Mouse (Mus musculus) heart, postnatal 14 days (tissue): ENCODE results near the gene Prss56. TPM values are rescaled to one million over a fixed set of nuclear protein-coding genes. Genes with fewer than 3 reads are reported as not detected.

Source experiments
- DNase-seq, 2 experiments: peaks; one replicate each; pipeline ENCODE4 v3.0.0; 2021 to 2022
- intact Hi-C: fragments of 180-260 bp; cut with DNase I; formaldehyde crosslinking; loops from one replicate; pipeline ENCODE4 v1.15.1; 2025
- total RNA-seq, 2 experiments: library from RNA; stranded (reverse); gene quantifications; 2 replicates each; pipeline ENCODE4 v1.2.3; 2021

Prss56 gene
- total RNA-seq, 2 experiments from 2014 or later: not detected

DNA sequence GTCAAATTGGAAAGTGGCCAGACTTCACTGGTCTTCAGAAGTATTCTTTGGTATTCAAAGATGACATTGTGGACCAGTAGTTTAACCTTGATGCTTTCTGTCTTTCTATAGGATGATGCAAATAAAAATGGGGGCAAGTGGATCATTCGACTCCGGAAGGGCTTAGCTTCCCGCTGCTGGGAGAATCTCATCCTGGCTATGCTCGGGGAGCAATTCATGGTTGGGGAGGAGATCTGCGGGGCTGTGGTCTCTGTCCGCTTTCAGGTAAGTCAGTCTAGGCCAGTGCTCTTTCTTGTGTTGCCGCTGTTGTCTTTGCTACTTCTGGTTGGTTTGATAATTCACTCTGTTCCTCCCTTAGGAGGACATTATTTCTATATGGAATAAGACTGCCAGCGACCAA lies 42.6 kb downstream of the Prss56 start:
- intact Hi-C loops: no loop called here
- DNase-seq: no peak

DNA sequence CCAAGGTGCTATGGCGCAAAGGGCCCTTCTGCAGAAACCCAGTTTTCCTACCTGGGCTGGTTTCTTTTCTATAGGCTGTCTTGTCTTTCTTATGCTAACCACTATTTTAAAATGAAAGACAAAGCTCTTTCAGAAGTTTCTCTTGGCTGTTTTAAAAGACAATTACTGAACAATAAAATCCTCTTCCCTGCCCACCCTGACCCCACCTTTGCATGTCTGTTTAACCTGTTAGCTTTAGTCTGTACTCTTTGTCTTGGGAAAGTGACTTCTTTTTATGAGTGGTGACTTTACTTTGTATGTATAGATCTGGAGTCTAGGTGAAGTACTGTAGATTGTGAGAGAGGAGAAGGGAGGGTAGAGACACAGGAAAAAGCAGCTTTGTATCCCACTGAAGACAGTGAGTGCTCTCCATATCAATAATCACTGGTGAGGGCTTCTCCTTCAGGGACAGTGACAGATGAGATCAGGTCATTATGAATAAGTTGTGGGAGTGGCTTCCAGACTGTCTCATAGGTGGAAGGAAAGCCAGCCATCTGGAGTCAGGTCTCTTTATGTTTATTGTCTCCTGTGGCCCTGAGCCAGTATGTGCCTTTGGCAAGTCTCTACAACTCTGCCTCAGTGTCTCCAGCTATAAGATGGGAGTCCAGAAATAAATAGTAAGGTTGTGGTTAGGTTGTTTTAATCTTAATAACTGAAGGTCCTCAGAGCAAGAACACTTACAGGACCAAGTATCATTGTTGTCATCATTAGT lies 43.5 kb downstream of the Prss56 start:
- intact Hi-C loops: no loop called here
- no peak for DNase-seq

GRCm38 (mm10) chr1:87227160-87227550 lies 44.0 kb downstream of the Prss56 start:
- DNase-seq: no peak
- intact Hi-C loops: no loop called here

DNA sequence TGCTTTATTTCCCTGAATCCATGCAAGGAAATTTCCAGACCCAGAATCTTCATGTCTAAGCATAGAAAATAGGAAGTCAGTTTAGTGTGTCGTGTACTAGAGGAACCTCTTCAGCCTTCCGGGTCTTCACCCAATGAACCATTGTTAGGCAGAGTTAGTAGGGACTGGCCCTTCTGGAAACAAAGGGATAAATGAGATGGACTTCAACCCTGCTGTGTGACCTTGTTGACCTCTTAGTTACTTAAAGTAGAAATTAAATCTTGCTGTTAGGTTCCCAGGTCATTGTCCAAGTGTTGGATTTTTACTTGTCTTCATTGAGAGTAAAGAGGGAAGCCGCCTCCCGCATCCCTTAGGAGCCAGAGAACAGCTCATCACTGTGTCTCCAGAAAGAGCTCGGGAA lies 47.5 kb downstream of the Prss56 start:
- DNase-seq: no peak
- intact Hi-C loops: no loop called here

DNA sequence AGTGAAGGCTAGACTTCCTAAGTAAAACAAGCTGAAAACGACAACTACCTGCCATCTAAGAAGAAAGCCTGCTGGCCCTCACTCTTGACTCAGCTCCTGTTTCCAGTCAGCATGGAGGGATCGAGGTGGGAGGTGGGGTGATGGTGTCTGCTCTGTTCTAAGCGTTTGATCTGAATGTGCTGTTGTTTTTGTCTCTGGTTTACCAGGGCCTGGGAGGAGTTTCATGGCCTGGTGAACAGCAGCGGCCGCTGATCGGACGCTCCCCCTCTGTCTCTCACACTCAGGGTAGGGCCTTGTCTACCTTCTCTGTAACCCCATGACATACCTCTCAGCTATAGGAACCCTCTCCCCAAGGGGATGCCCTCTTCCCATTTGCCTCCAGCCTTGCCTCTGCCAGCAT lies 49.1 kb downstream of the Prss56 start:
- no peak for DNase-seq
- intact Hi-C loops: no loop called here

Other genes with a start within 250 kb of the Prss56 start
- gene Alppl2, start 93.4 kb upstream of the Prss56 start, total RNA-seq: not detected
- gene Alpi, start 81.7 kb upstream of the Prss56 start, total RNA-seq: not detected
- not detected for gene Akp3, start 58.3 kb upstream of the Prss56 start, total RNA-seq
- gene Ecel1, start 26.8 kb upstream of the Prss56 start, total RNA-seq: not detected
- gene Chrnd, start 7.3 kb downstream of the Prss56 start, total RNA-seq: not detected
- not detected for gene Chrng, start 21.3 kb downstream of the Prss56 start, total RNA-seq
- gene Eif4e2, start 30.6 kb downstream of the Prss56 start, total RNA-seq: 10 to 100 TPM; 53.8 to 57.2 TPM
- gene Efhd1, start 81.0 kb downstream of the Prss56 start, total RNA-seq: 1 to 10 TPM; 4.2 to 4.6 TPM
- 10 to 100 TPM; 48.0 to 49.4 TPM for gene Gigyf2, start 143.7 kb downstream of the Prss56 start, total RNA-seq
- gene Kcnj13, start 211.4 kb downstream of the Prss56 start, total RNA-seq: not detected